Mouse (Mus musculus) spleen, adult 2 months (tissue): ENCODE data around the gene Asl. TPM values are rescaled to one million over a fixed set of nuclear protein-coding genes. Genes with fewer than 3 reads are reported as not detected.

ENCODE experiments used
- DNase-seq, 2 experiments: peaks; one replicate each; pipeline versions ENCODE4 v3.0.0 to v3.0.0-alpha.2; 2012 to 2021; ENCODE audit warnings: low spot score in 2 of 2, low read depth in 1 of 2
- H3K27ac ChIP-seq: fragments of 200-500 bp; 2 replicates; pipeline ENCODE4 v1.5.1; 2012; ENCODE audit warnings: low read length, inconsistent platforms; ENCODE audit not compliant: insufficient read depth
- H3K27me3 ChIP-seq: fragments of 200-500 bp; 2 replicates; pipeline ENCODE4 v1.6.1; 2012; ENCODE audit warnings: mild to moderate bottlenecking, moderate library complexity, low read length, inconsistent platforms; ENCODE audit not compliant: control insufficient read depth, insufficient read depth
- H3K36me3 ChIP-seq: fragments of 200-500 bp; 2 replicates; pipeline ENCODE4 v1.6.1; 2012; ENCODE audit warnings: mild to moderate bottlenecking, low read length, inconsistent platforms; ENCODE audit not compliant: control insufficient read depth, insufficient read depth
- H3K4me1 ChIP-seq: fragments of 200-500 bp; 2 replicates; pipeline ENCODE4 v1.6.1; 2011; ENCODE audit warnings: inconsistent platforms; ENCODE audit not compliant: control insufficient read depth, insufficient read depth, insufficient read length
- H3K4me3 ChIP-seq: fragments of 200-500 bp; 2 replicates; pipeline ENCODE4 v1.5.1; 2011; ENCODE audit warnings: mild to moderate bottlenecking, inconsistent platforms; ENCODE audit not compliant: insufficient read depth, insufficient read length; ENCODE audit errors: extremely low read depth
- CTCF ChIP-seq: fragments of 200-500 bp; IDR thresholded peaks from 2 replicates; pipeline ENCODE4 v1.5.1; 2011; ENCODE audit warnings: mild to moderate bottlenecking, inconsistent platforms; ENCODE audit not compliant: insufficient read depth, insufficient read length, insufficient replicate concordance; ENCODE audit errors: extremely low read depth
- POLR2A ChIP-seq: fragments of 200-500 bp; IDR thresholded peaks from 2 replicates; pipeline ENCODE4 v1.6.1; 2011; ENCODE audit warnings: low read depth, low read length, inconsistent platforms
- WGBS: fragments of 180-500 bp; shearing (Covaris S2); methylation state at CpG from one replicate; pipeline ENCODE4 v1.1.7; 2018; 5-methylcytosine and 5-hydroxymethylcytosine counted together
- polyA plus RNA-seq: library from polyadenylated mRNA; depleted of rRNA; stranded (reverse); fragments of >200 nt; gene quantifications from 2 replicates; pipeline ENCODE4 v1.2.3, GENCODE M21; 2012

The Asl gene
- polyA plus RNA-seq, 1 experiment, result 18.0 TPM

DNA sequence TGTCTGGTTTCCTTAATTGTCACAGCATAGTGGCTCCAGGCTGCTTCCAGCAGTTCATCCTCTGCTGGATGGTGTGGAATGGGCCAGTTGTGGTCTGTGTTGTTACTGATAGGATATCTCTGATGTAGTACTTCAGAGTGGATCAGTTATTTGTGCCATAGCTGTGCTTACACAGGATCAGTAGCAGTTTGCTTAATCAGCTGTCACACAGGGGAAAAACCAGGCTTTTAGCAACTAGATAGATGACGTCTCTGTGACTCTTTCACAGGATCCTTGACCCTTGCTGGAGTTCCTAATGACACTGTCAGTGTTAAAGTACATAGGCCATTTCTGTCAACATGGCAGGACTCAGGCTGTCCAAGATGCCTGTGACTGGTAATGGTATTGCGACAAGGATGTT is 4.8 kb upstream of the Asl start:
- Histone ChIP-seq H3K4me1 (no peaks in the 10 kb centered on the region; the same call in 1 of the 2 replicates), H3K27me3 (no peaks in the 10 kb centered on the region), H3K4me3 (no peak overlapping the region), H3K36me3 (peaks cover 11% of the 10 kb centered on the region), H3K27ac (no peak overlapping the region)
- 83% methylated on average over 2 of the region's 2 CpGs for WGBS
- TF ChIP-seq POLR2A (no peak), CTCF (no peak)
- DNase-seq, result no peak

DNA sequence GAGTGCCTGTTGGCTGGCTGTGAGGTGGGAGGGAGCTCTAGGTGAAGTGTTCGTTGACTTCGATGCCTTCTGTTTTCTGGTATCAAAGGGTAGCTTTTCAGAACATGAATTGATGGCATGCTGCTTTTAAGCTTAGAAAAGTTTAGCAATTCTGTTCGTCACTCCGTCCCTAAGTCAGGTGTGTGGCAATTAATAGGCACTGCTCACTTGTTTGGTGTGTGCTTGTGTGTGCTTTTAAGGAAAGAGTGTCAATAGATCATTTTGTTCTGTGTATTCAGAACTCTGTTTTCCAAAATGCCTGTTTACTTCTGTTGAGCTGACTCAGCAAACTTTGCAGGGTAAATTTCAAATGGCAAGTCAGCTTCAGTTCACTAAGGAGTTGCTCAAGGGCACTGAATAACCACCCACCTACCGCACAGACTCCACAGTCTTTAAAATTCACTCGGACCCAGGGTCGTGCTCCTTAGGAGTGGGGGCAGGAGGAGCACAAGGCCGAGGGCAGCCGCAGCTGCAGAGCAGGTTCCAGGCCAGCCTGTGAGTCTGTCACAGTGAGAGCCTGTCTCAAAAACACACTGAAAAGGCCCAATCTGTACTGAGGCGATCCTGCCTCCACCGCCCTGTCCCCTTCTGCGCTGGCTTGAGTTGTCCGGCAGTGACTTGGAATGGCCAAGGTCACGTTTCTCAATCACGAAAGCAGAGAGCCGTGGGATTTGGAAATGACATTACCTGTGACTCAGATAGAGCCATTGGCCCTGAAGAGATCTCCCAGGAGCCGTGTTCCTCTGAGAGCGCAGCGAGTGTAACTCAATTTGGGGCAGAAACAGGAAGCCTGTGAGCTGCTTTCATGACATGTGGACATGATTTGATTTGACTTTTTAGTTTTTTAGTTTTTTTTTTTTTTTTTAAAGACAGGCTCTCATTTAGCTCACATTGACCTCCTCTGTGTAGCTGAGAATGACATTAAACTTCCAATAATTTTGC is 2.7 kb upstream of the Asl start:
- Histone ChIP-seq H3K4me3 (no peak overlapping the region), H3K27ac (no peak overlapping the region), H3K27me3 (no peaks in the 10 kb centered on the region), H3K36me3 (peaks cover 2% of the 10 kb centered on the region; the same call in 1 of the 2 replicates), H3K4me1 (no peaks in the 10 kb centered on the region; the same call in 1 of the 2 replicates)
- no peak for DNase-seq
- 93% methylated on average over 19 of the region's 19 CpGs for WGBS
- TF ChIP-seq POLR2A (no peak), CTCF (no peak)

DNA sequence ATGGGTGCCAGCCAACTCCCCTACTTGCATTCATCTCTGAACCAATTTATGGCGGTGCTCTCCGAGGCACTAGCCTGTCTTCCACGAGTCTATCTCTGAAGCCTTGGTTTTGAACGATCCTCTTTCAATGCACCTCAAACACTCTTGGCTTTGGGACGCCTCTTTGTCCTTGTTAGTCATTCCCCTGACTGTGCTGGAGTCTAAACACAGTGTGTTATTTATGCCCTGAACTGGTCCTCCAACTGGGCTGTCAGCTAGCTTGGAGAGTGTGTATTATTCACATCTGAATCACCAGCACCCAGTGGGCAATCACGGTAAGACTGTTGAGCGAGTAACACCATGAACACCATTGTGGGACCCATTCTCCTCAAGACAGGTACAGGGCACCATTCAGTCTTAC is 1.4 kb downstream of the Asl start:
- WGBS, result 82% methylated on average over 7 of the region's 7 CpGs
- Histone ChIP-seq H3K4me3 (no peak overlapping the region), H3K27me3 (no peaks in the 10 kb centered on the region), H3K36me3 (no peaks in the 10 kb centered on the region), H3K4me1 (no peaks in the 10 kb centered on the region; the same call in 1 of the 2 replicates), H3K27ac (no peak overlapping the region)
- DNase-seq, result no peak
- TF ChIP-seq CTCF (no peak), POLR2A (no peak)

DNA sequence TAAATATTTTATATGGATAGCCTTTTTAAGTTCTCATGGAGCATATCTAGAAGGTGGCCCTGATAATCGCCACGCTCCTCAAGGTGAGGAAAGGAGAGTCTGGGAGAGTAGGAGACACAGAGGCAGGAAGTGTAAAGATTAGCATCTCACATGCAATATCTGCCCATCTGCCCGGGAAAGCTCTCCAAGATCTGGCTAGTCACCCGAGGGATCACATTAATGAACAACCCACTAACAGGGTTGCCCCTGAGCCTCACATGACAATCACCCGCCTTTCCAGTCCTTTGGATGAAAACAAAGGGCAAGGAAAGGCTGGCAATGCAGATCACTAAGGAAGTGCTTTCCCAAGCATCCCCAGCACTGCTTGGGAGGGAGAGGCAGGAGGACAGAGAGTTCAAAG is 1.9 kb downstream of the Asl start:
- no peaks in the 10 kb centered on the region for H3K36me3 ChIP-seq
- 71% methylated on average over 5 of the region's 5 CpGs for WGBS
- no peaks in the 10 kb centered on the region for H3K27me3 ChIP-seq
- TF ChIP-seq POLR2A (no peak), CTCF (no peak)
- no peak for DNase-seq
- H3K4me1 ChIP-seq, result no peaks in the 10 kb centered on the region; the same call in 1 of the 2 replicates
- no peak overlapping the region for H3K4me3 ChIP-seq
- H3K27ac ChIP-seq, result no peak overlapping the region

DNA sequence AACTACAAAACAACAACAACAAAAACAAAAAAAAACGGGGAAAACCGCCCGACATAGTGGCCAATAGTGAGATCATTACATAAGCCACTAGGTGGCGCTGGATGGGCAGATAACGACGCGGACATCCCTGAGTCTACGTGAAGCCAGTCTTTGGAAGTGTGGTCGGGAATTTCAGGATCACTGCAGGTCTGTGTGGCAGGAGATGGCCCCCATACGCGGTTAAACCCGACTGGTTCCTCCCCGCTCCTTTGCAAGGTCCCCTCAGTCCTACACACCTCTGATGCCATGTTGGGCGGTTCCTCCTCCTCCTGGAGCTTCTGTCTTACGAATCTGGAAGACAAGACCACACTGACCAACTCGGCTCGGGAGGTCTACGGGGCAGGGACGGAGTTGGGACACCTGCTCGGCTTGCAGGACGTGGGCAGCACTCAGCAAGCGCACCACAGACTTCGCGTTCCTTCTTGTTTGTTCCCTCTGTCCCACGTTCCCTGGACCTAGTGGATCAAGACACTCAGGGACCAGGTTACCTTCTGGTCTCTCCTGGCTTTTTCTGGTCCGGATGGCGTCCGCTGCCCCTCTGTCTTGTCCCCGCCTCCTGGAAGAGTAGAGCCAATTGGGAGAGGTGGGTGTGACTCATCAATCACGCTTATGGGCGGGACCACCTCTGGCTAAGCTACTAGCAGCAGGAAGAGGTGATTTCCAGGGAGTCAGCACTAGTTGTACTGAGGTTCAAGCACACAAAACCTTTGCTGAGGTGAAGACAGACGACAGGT is 5.1 kb downstream of the Asl start:
- H3K36me3 ChIP-seq, result no peaks in the 10 kb centered on the region
- H3K27ac ChIP-seq, result peak overlapping the region; percentile 62
- H3K4me1 ChIP-seq, result no peaks in the 10 kb centered on the region
- DNase-seq, result peak; percentile 67 to 76
- WGBS, result under 1% methylated on average over 32 of the region's 32 CpGs
- TF ChIP-seq POLR2A, result no peak
- TF ChIP-seq CTCF, result peak; percentile 71; the same call in 1 of the 2 replicates
- H3K27me3 ChIP-seq, result no peaks in the 10 kb centered on the region
- peak overlapping the region; percentile 75 for H3K4me3 ChIP-seq

DNA sequence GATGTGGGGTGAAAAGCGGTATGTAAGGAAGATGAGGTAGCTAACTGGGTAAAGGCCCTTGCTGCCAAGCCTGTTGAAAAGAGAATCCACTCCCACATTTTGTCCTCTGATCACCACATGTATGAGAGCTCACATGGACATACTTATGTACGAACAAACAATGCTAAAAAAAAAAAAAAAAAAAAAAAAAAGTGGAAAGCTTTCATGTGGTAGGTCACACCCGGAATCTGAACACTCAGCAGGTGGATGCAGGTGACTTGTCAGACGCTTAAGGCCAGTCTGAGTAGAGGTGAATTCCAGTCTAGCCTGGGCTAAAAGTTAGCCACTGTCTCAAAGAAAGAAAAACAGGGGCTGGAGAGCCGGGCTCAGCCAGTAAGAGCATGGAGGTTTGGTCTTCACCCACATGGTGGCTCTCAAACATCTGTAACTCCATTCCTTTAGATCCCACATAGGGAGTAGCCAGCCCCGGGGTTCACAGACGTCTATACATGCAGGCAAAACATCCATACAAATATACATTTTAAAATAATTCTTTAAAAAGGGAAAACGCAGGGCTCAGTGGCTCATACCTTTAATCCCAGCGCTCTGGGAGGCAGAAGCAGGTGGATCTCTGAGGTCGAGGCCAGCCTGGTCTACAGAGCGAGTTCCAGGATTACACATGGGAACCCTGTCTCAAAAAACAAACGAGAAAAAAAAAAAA is 5.8 kb downstream of the Asl start:
- DNase-seq, result no peak
- Histone ChIP-seq H3K27me3 (no peaks in the 10 kb centered on the region), H3K27ac (no peak overlapping the region), H3K4me3 (no peak overlapping the region; the same call in 1 of the 2 replicates), H3K36me3 (0 out of 2 replicates have a peak, but pooled peaks cover under 1% of the 10 kb centered on the region), H3K4me1 (no peaks in the 10 kb centered on the region)
- no peak for TF ChIP-seq CTCF
- no peak for TF ChIP-seq POLR2A
- 40% methylated on average over 12 of the region's 12 CpGs for WGBS
